Mouse (Mus musculus) midbrain, embryonic 16.5 days (tissue): Measurements from ENCODE around the gene Shc1. TPM values are rescaled to one million over a fixed set of nuclear protein-coding genes. Genes with fewer than 3 reads are reported as not detected.

Experiments
- ATAC-seq: fragments of 200-750 bp; cut with Nextera tagmentation; 2 replicates; pipeline ENCODE4 v1.8.0; 2017; ENCODE audit warnings: moderate TSS enrichment
- H3K27ac ChIP-seq: fragments of 300-500 bp; sonication (generic); 2 replicates; pipeline ENCODE4 v1.5.1; 2014; ENCODE audit warnings: mild to moderate bottlenecking, low read length, mixed read lengths
- H3K27me3 ChIP-seq: fragments of 300-500 bp; sonication (generic); 2 replicates; pipeline ENCODE4 v1.6.1; 2014; ENCODE audit warnings: low read depth, low read length, mixed read lengths; ENCODE audit not compliant: control insufficient read depth, insufficient read depth
- H3K36me3 ChIP-seq: fragments of 300-500 bp; sonication (generic); 2 replicates; pipeline ENCODE4 v1.6.1; 2014; ENCODE audit warnings: mild to moderate bottlenecking, low read length, moderate library complexity, mixed read lengths; ENCODE audit not compliant: control insufficient read depth, insufficient read depth
- H3K4me1 ChIP-seq: fragments of 300-500 bp; sonication (generic); 2 replicates; pipeline ENCODE4 v1.6.1; 2014; ENCODE audit warnings: mild to moderate bottlenecking, low read length, mixed read lengths; ENCODE audit not compliant: control insufficient read depth, insufficient read depth
- H3K4me2 ChIP-seq: fragments of 300-500 bp; sonication (generic); 2 replicates; pipeline ENCODE4 v1.6.1; 2014; ENCODE audit warnings: mild to moderate bottlenecking, low read length, mixed read lengths
- H3K4me3 ChIP-seq: fragments of 300-500 bp; sonication (generic); 2 replicates; pipeline ENCODE4 v1.5.1; 2014; ENCODE audit warnings: low read depth, mild to moderate bottlenecking, low read length, moderate library complexity, mixed read lengths
- H3K9ac ChIP-seq: fragments of 300-500 bp; sonication (generic); 2 replicates; pipeline ENCODE4 v1.6.1; 2014; ENCODE audit warnings: low read depth, low read length, mixed read lengths
- H3K9me3 ChIP-seq: fragments of 300-500 bp; sonication (generic); replicated peaks from 2 replicates; pipeline ENCODE4 v1.6.1; 2014; ENCODE audit warnings: mild to moderate bottlenecking, low read length, mixed read lengths; ENCODE audit not compliant: control insufficient read depth, poor library complexity, severe bottlenecking
- WGBS: fragments of 180-500 bp; shearing (Covaris S2); extraction: QIAGEN DNeasy Blood & Tissue Kit; methylation state at CpG from one replicate; pipeline ENCODE4 v1.1.7; 2014; 5-methylcytosine and 5-hydroxymethylcytosine counted together
- polyA plus RNA-seq: library from polyadenylated mRNA; unstranded; fragments of >200 nt; fragmentation: Nextera tagmentation; extraction: Ambion mirVana; gene quantifications from 2 replicates; pipeline ENCODE4 v1.2.1, GENCODE M21; 2015

Gene Shc1
- polyA plus RNA-seq: 13.2 and 14.9 TPM in 2 replicates

DNA sequence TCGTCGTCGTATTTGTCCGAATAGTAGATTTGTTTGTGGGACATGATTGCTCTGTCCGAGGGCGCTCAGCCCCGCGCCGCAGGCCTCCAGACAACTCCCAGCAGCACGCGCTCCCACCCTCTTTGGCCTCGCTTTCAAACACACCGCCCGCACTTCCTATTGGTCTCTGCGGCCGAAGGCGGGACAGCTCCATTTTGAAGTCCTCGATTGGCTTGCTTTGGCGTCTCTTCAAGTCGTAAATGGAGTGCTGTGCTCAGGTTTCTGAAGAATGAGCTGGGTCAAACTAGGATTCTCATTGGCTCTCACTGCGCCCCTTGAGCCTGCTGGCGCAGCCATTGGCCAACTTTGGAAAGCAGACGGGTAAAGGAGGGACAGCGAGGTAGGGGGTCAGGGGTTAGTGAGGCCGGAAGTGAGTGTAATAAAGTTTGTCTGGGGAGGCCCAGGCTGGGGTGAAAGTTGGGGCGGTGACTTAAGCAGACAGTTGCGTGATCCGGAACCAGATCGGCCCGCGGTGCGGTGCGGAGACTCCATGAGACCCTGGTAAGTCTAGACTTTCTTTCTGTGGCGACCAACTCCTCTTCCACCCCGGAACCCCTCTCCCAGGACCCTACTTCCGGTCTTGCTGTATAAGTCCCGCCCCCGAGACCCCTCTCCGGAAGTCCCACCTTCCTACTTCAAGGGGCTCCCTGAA is at the start of gene Shc1, which contains the start of gene Cks1b:
Shc1 (plus strand) TSS at position 274 of the 691 bp plus-strand sequence.
Cks1b (minus strand) TSS at position 214 of the 691 bp plus-strand sequence.
- peak within 1 kb of the TSS; percentile 74 for H3K27ac ChIP-seq
- WGBS: under 1% methylated on average over 39 of the region's 39 CpGs
- peaks cover 4% of the 10 kb centered on the region; the same call in 1 of the 2 replicates for H3K36me3 ChIP-seq
- H3K9ac ChIP-seq: peak within 1 kb of the TSS; percentile 61
- no peaks in the 10 kb centered on the region for H3K9me3 ChIP-seq
- peaks cover 19% of the 10 kb centered on the region for H3K4me1 ChIP-seq
- H3K27me3 ChIP-seq: no peaks in the 10 kb centered on the region
- peak; percentile 97 for ATAC-seq
- H3K4me3 ChIP-seq: peak within 1 kb of the TSS; percentile 63
- H3K4me2 ChIP-seq: peak within 1 kb of the TSS; percentile 93

GRCm38 (mm10) chr3:89373581-89374231 is 44.5 kb upstream of the Shc1 start:
- H3K27ac ChIP-seq: no peak overlapping the region
- H3K27me3 ChIP-seq: no peaks in the 10 kb centered on the region
- no peak for ATAC-seq
- no peak overlapping the region for H3K9ac ChIP-seq
- no peaks in the 10 kb centered on the region for H3K36me3 ChIP-seq
- no peak overlapping the region for H3K4me2 ChIP-seq
- peaks cover 3% of the 10 kb centered on the region; the same call in 1 of the 2 replicates for H3K4me1 ChIP-seq
- 52% methylated on average over 5 of the region's 5 CpGs for WGBS
- no peak overlapping the region for H3K4me3 ChIP-seq
- H3K9me3 ChIP-seq: no peaks in the 10 kb centered on the region

DNA sequence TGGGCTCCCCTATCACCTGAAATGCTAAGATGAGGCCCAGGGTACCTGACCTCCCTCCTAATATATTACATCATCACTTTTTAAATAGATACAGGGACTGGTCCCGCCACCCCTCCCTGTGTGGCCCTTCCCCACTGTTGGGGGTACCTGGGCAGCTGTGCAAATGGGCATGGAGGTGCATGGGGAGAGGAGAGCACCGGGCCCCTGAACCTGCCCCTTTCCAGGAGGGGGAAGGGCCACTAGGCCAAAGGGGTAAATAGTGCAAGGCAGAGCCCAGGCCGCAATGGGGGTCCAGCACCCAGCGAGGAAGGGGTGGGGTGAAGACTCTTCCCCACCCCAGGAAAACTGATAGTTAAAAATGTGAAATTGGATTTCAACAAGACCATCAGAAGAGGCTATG is 40.4 kb upstream of the Shc1 start:
- no peaks in the 10 kb centered on the region for H3K36me3 ChIP-seq
- ATAC-seq: peak; percentile 29
- WGBS: 78% methylated on average over 4 of the region's 4 CpGs
- H3K9ac ChIP-seq: peak overlapping the region; percentile 72
- H3K9me3 ChIP-seq: no peaks in the 10 kb centered on the region
- H3K4me1 ChIP-seq: peaks cover 3% of the 10 kb centered on the region; the same call in 1 of the 2 replicates
- no peak overlapping the region for H3K27ac ChIP-seq
- peak overlapping the region; percentile 84 for H3K4me2 ChIP-seq
- H3K4me3 ChIP-seq: peak overlapping the region; percentile 52; the same call in 1 of the 2 replicates
- H3K27me3 ChIP-seq: no peaks in the 10 kb centered on the region

DNA sequence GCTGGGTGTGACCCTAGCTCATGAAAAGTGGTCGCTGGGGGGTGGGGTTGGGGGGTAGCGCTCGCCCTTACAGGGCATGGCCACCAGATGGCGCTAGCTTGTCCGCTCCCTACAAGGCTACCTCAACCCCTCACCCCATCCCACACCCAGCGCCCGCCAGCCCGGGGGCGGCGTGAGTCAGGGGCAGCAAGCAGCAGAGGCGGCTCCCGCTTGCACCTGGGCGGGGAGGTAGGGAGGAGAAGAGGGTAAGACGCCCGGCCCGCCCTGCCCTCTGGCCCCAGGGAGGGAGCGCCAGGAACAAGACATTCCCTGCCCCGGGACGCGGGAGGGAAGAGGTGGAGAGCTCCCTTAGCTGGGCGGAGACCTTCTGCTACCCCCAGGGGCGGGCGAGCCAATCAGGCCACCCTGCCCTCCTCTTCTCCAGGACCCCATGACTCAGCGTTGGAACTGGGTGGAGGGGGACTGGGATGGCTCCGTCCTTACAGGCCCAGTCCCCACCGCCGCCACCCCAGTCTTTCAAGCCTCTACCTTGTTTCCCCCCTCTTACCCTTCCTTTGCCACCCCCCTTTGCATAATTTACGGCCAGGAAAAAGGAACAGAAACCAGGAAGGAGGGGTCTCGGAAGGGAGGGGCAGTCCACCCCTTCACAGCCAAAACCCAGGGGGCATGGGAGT is 39.7 kb upstream of the Shc1 start:
- WGBS: 2% methylated on average over 28 of the region's 29 CpGs
- no peaks in the 10 kb centered on the region for H3K36me3 ChIP-seq
- H3K4me1 ChIP-seq: peaks cover 3% of the 10 kb centered on the region; the same call in 1 of the 2 replicates
- peak; percentile 87 for ATAC-seq
- H3K27ac ChIP-seq: no peak overlapping the region
- H3K9me3 ChIP-seq: no peaks in the 10 kb centered on the region
- H3K4me2 ChIP-seq: peak overlapping the region; percentile 84
- peak overlapping the region; percentile 72 for H3K9ac ChIP-seq
- no peaks in the 10 kb centered on the region for H3K27me3 ChIP-seq
- peak overlapping the region; percentile 52 for H3K4me3 ChIP-seq

DNA sequence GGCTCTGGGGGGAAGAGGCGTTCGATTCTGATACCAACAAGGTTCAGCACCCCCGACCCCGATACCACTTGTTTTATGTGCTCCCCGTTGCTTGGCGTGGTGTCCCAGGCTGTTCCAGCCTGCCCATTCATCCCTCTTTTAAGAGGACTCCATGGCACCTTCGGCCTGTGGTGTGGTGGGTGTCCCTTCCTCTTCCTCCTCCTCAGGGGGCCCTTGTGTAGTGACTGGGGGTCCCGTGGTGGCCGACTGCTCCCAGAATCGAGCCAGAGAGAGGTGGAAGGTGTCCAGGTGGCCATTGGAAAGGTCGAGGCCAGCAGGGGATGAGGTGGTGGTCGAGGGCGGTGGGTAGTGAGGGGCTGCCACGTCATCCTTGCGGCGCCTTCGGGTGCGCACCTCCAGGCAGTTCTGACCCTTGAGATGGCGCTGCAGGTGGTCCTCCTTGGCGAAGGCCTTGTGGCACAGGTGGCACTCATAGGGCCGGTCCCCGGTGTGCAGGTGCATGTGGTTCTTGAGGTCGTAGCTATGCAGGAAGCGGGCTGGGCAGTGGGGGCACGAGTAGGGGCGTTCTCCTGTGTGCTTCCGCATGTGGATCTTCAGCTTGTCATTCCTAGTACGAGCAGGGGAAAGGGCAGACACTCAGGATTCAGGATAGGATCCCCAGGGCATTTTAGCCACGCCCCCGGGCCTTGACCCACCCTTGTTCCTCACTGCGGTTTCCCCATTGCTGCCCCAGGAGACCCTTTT is 38.7 kb upstream of the Shc1 start:
- H3K36me3 ChIP-seq: no peaks in the 10 kb centered on the region
- WGBS: 91% methylated on average over 31 of the region's 31 CpGs
- no peak overlapping the region for H3K4me3 ChIP-seq
- no peaks in the 10 kb centered on the region for H3K27me3 ChIP-seq
- peaks cover 3% of the 10 kb centered on the region; the same call in 1 of the 2 replicates for H3K4me1 ChIP-seq
- H3K27ac ChIP-seq: no peak overlapping the region
- no peak for ATAC-seq
- no peaks in the 10 kb centered on the region for H3K9me3 ChIP-seq
- no peak overlapping the region for H3K4me2 ChIP-seq
- no peak overlapping the region for H3K9ac ChIP-seq

DNA sequence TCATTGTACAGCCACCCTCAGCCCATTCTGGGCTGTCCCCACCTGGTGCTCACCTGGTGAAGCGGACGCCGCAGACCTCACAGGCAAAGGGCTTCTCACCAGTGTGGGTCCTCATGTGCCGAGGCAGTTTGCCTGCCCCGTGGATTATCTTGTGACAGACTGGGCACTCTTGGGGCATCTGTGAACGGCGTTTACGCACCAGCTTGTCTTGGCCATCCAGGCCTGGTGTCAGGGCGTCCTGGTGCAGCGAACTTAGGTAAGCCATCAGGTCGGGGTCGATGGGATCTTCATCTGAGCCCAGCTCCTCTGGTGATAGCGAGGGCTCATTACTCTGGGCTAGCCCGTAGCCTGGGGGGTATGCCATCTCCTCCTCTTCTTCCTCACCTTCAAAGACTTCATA is 38.0 kb upstream of the Shc1 start:
- H3K27ac ChIP-seq: no peak overlapping the region
- no peaks in the 10 kb centered on the region for H3K27me3 ChIP-seq
- H3K4me1 ChIP-seq: peaks cover 3% of the 10 kb centered on the region; the same call in 1 of the 2 replicates
- no peak for ATAC-seq
- H3K9ac ChIP-seq: no peak overlapping the region
- 93% methylated on average over 14 of the region's 14 CpGs for WGBS
- no peaks in the 10 kb centered on the region for H3K36me3 ChIP-seq
- H3K9me3 ChIP-seq: no peaks in the 10 kb centered on the region
- no peak overlapping the region for H3K4me2 ChIP-seq
- H3K4me3 ChIP-seq: no peak overlapping the region

DNA sequence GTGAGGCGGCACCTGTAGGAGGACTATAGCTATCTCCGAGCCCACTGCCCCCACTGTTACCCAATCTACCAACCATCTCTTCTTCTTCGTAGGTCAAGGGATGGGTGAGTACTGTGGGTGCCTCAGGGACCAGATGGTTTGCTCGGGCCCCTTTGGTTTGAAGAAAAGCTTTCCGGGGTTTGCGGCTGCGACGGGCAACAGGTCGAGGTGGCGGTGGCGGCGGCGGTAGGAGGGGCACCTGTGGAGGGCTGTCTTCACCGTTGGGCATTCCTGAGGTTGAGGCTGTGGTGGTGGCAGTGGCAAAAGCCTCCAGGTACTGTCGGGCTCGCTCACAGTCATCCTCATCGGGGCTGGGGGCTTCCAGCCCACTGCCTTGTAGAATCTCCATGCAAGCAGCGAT is 37.5 kb upstream of the Shc1 start:
- no peaks in the 10 kb centered on the region for H3K27me3 ChIP-seq
- H3K36me3 ChIP-seq: no peaks in the 10 kb centered on the region
- no peak overlapping the region for H3K4me2 ChIP-seq
- no peak for ATAC-seq
- no peak overlapping the region for H3K27ac ChIP-seq
- H3K4me1 ChIP-seq: peaks cover 3% of the 10 kb centered on the region; the same call in 1 of the 2 replicates
- H3K9me3 ChIP-seq: no peaks in the 10 kb centered on the region
- 96% methylated on average over 18 of the region's 18 CpGs for WGBS
- H3K9ac ChIP-seq: no peak overlapping the region
- H3K4me3 ChIP-seq: no peak overlapping the region

- peaks cover 3% of the 10 kb centered on the region; the same call in 1 of the 2 replicates for H3K4me1 ChIP-seq
- H3K36me3 ChIP-seq: no peaks in the 10 kb centered on the region
- no peak for ATAC-seq
- 78% methylated on average over 11 of the region's 11 CpGs for WGBS
- no peak overlapping the region for H3K9ac ChIP-seq
- H3K4me3 ChIP-seq: no peak overlapping the region
- no peak overlapping the region for H3K4me2 ChIP-seq
- H3K27me3 ChIP-seq: no peaks in the 10 kb centered on the region
- H3K9me3 ChIP-seq: no peaks in the 10 kb centered on the region
- no peak overlapping the region for H3K27ac ChIP-seq
Observed at GRCm38 (mm10) chr3:89381233-89381632, 37.0 kb upstream of the Shc1 start.
